Mouse (Mus musculus): ENCODE results near the gene Mob1b.

DNA sequence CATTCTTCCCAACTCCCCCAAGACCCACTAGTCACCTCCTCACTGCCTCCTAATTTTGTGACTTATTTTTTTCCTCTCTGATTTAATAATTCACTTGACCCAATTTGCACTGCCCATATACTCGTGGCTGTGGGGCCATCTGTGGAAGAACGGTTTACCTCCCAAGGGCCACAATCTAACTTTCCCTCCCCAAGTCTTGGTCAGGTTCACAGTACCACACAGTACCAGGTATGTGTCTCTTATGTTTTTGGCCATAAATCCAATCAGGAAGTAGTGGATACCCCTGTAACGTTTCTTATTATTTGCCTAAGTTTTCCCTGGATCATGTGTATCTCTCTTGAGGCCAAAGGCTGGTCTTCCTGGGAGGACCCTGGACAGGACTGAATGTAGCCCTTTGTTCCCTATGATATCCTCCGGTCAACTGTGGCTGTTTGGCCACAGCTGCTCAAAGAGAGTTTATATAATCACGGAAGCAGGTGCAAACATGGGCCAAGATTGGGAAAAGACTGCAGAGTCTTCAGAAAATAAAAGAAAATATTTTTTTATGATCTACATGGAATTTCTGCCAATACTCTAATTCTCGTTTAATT is 29.1 kb upstream of the Mob1b start:
- TF ChIP-seq CTCF (conservative IDR thresholded peaks at IDR 0.05 in 1 of 2, IDR thresholded peaks at IDR 0.05 in 1 of 2; ENCODE audit: low read depth in 2 of 2, low read length in 2 of 2): no peak
- no peak for TF ChIP-seq SMC3 (IDR thresholded peaks at IDR 0.05; ENCODE audit: low read depth, low read length)
- no peak for TF ChIP-seq USF1 (IDR thresholded peaks at IDR 0.05; ENCODE audit: low read depth, low read length)
- no peak for TF ChIP-seq POLR2A (IDR thresholded peaks at IDR 0.05; ENCODE audit: low read depth, low read length)
- no peak for TF ChIP-seq USF2 (conservative IDR thresholded peaks at IDR 0.05; ENCODE audit: low read depth, low read length)
- no peak for TF ChIP-seq RCOR1 (conservative IDR thresholded peaks at IDR 0.05; ENCODE audit: low read depth, low read length)
- TF ChIP-seq SIN3A (IDR thresholded peaks at IDR 0.05; ENCODE audit: low read length): no peak
- TF ChIP-seq UBTF (IDR thresholded peaks at IDR 0.05; ENCODE audit: low read depth, low read length): no peak
- TF ChIP-seq IRF4 (IDR thresholded peaks at IDR 0.05; ENCODE audit: low read depth, low read length): no peak
- TF ChIP-seq MAX (IDR thresholded peaks at IDR 0.05; ENCODE audit: low read length): no peak
- TF ChIP-seq ZNF384 (IDR thresholded peaks at IDR 0.05; ENCODE audit: low read depth, low read length): no peak
- TF ChIP-seq MAFK (IDR thresholded peaks at IDR 0.05; ENCODE audit: insufficient replicate concordance, low read length): no peak

Data from CH12.LX (cell line).